In genomic region chr19:5516906-5517505, GRCm38 (mm10) we compare ENCODE assay signal across 14 mouse cellular contexts. TPM values are rescaled to one million over a fixed set of nuclear protein-coding genes. Genes with fewer than 3 reads are reported as not detected.
DNase-seq lines count a peak whose midpoint lies in the region; ATAC-seq and TF ChIP-seq lines count a peak whose summit lies in the region.
"Had no signal": no experiment of that assay in that cellular context is flagged by ENCODE, and none has a peak within 500 bp of the region (broad histone marks: within the 10 kb centered on the region; RNA-seq: fewer than 3 reads in every experiment).

No protein-coding gene starts in this region.

- ATAC-seq in lung, embryonic 14.5 days (ENCODE audit: insufficient read depth): no peak
- ATAC-seq in forebrain, postnatal 0 days: no peak

- DNase-seq in gastrocnemius, adult 2 months: no peak
- DNase-seq in gastrocnemius, postnatal 25 days: no peak
- no peak for DNase-seq in lung, embryonic 14.5 days
- no peak for DNase-seq in lung, adult 2 months
- DNase-seq in R1 (ENCODE audit: low read depth, low spot score): peak; percentile 49
- DNase-seq in telencephalon, adult 2 months (ENCODE audit: low read depth, low spot score): peak; percentile 41
- no peak for DNase-seq in left cerebral cortex, adult 8-10 months (ENCODE audit: low spot score in 2 of 2)
- DNase-seq in forebrain, postnatal 0 days: no peak
- DNase-seq: cerebellum, postnatal 10 days; thymus, adult 18-20 months had no signal

- no peaks in the 10 kb centered on the region for H3K4me1 ChIP-seq in lung, embryonic 14.5 days (ENCODE audit: insufficient read depth)
- peaks cover 5% of the 10 kb centered on the region; the same call in 1 of the 2 replicates for H3K4me1 ChIP-seq in lung, adult 2 months (ENCODE audit: control insufficient read depth, insufficient read depth, low read length)
- H3K4me1 ChIP-seq in forebrain, postnatal 0 days (ENCODE audit: insufficient read depth): no peaks in the 10 kb centered on the region

- H3K27me3 ChIP-seq in lung, embryonic 14.5 days (ENCODE audit: insufficient read depth, low read length): no peaks in the 10 kb centered on the region
- H3K27me3 ChIP-seq in forebrain, postnatal 0 days (ENCODE audit: insufficient read depth, low read length): no peaks in the 10 kb centered on the region
- H3K27me3 ChIP-seq: hindbrain, embryonic 15.5 days; lung, embryonic 15.5 days had no signal

- H3K27ac ChIP-seq in gastrocnemius, adult 2 months: no peak overlapping the region
- H3K27ac ChIP-seq in lung, embryonic 14.5 days (ENCODE audit: low read depth): no peak overlapping the region
- no peak overlapping the region for H3K27ac ChIP-seq in forebrain, postnatal 0 days (ENCODE audit: low read depth, low read length)
- H3K27ac ChIP-seq: hindbrain, embryonic 15.5 days; lung, embryonic 15.5 days had no signal

- intact Hi-C loops in gastrocnemius, adult 2 months (cut with DNase I): no loop called here

- no peaks in the 10 kb centered on the region for H3K36me3 ChIP-seq in lung, embryonic 14.5 days (ENCODE audit: insufficient read depth)
- H3K36me3 ChIP-seq in forebrain, postnatal 0 days (ENCODE audit: insufficient read depth): no peaks in the 10 kb centered on the region
- H3K36me3 ChIP-seq: hindbrain, embryonic 15.5 days; lung, embryonic 15.5 days had no signal

- H3K4me2 ChIP-seq in lung, embryonic 14.5 days: no peak overlapping the region
- no peak overlapping the region for H3K4me2 ChIP-seq in forebrain, postnatal 0 days (ENCODE audit: low read depth)
- H3K4me2 ChIP-seq: hindbrain, embryonic 15.5 days; lung, embryonic 15.5 days had no signal

- WGBS in lung, embryonic 14.5 days: 70% methylated on average over 8 of the region's 8 CpGs
- 72% methylated on average over 8 of the region's 8 CpGs for WGBS in lung, adult 2 months
- 77% methylated on average over 8 of the region's 8 CpGs for WGBS in forebrain, postnatal 0 days

- no peaks in the 10 kb centered on the region for H3K9me3 ChIP-seq in lung, embryonic 14.5 days (ENCODE audit: low read depth, low read length)
- no peaks in the 10 kb centered on the region for H3K9me3 ChIP-seq in forebrain, postnatal 0 days (ENCODE audit: low read length)
- H3K9me3 ChIP-seq: hindbrain, embryonic 15.5 days; lung, embryonic 15.5 days had no signal

- H3K4me3 ChIP-seq in gastrocnemius, adult 2 months: no peak overlapping the region
- H3K4me3 ChIP-seq in lung, embryonic 14.5 days (ENCODE audit: low read depth, low read length): no peak overlapping the region
- no peak overlapping the region for H3K4me3 ChIP-seq in lung, adult 2 months (replicated peaks; ENCODE audit: extremely low read depth, low read depth, low read length)
- no peak overlapping the region for H3K4me3 ChIP-seq in forebrain, postnatal 0 days (ENCODE audit: low read depth, low read length)
- H3K4me3 ChIP-seq: hindbrain, embryonic 15.5 days; lung, embryonic 15.5 days had no signal

- TF ChIP-seq POLR2A in lung, adult 2 months (IDR thresholded peaks at IDR 0.05; ENCODE audit: borderline replicate concordance, extremely low read depth, low read depth, low read length): no peak

- peak; percentile 7; the same call in 1 of the 2 replicates for TF ChIP-seq CTCF in gastrocnemius, adult 2 months (IDR thresholded peaks at IDR 0.05)
- TF ChIP-seq CTCF in lung, embryonic 14.5 days (IDR thresholded peaks at IDR 0.05; ENCODE audit: low read depth): 0 out of 2 replicates have a peak, but pooled peaks have one; percentile 3
- TF ChIP-seq CTCF in lung, adult 2 months (IDR thresholded peaks at IDR 0.05; ENCODE audit: insufficient read depth, low read length): no peak
- TF ChIP-seq CTCF in forebrain, postnatal 0 days (IDR thresholded peaks at IDR 0.05; ENCODE audit: low read depth): no peak

- no peak overlapping the region for H3K9ac ChIP-seq in lung, embryonic 14.5 days
- H3K9ac ChIP-seq in forebrain, postnatal 0 days: no peak overlapping the region
- H3K9ac ChIP-seq: hindbrain, embryonic 15.5 days; lung, embryonic 15.5 days had no signal

RNA-seq across cellular contexts. Expression of gene Snx32, which starts 6.7 kb away (rescaled TPM):
- total RNA-seq in gastrocnemius, adult 2 months (2021): 1 to 10 TPM; 5.8 to 8.0 TPM
- 1 to 10 TPM; 6.9 to 7.5 TPM for total RNA-seq in gastrocnemius, postnatal 25 days (2021)
- 6.0 and 6.7 TPM in 2 replicates for polyA plus RNA-seq in lung, embryonic 14.5 days (2014; fragmentation: Nextera tagmentation; extraction: Ambion mirVana)
- 8.8 and 15.6 TPM in 2 replicates for polyA plus RNA-seq in lung, adult 2 months (2012; rRNA removed)
- total RNA-seq in left cerebral cortex, adult 8-10 months (2022): 10 to 100 TPM; 82.4 to 93.9 (median 89.3) TPM
- 77.7 and 85.6 TPM in 2 replicates for total RNA-seq in forebrain, postnatal 0 days (2014; rRNA removed)
- 64.1 and 68.1 TPM in 2 replicates for polyA plus RNA-seq in forebrain, postnatal 0 days (2015; fragmentation: Nextera tagmentation; extraction: Ambion mirVana)

RNA-seq across cellular contexts. Expression of gene 1700020D05Rik, which starts 13.4 kb away (rescaled TPM):
- 1 to 10 TPM in 1 of 2 experiments, under 1 TPM in 1; 0.92 to 1.6 TPM for total RNA-seq in gastrocnemius, adult 2 months (2021)
- total RNA-seq in gastrocnemius, postnatal 25 days (2021): under 1 TPM; 0.64 to 0.88 TPM
- polyA plus RNA-seq in lung, embryonic 14.5 days (2014; fragmentation: Nextera tagmentation; extraction: Ambion mirVana): 0.18 TPM in 1 of 2 replicates, not detected in the other
- 1.1 and 1.2 TPM in 2 replicates for polyA plus RNA-seq in lung, adult 2 months (2012; rRNA removed)
- total RNA-seq in left cerebral cortex, adult 8-10 months (2022): 1 to 10 TPM; 6.6 to 8.6 (median 7.1) TPM
- 5.0 and 5.2 TPM in 2 replicates for total RNA-seq in forebrain, postnatal 0 days (2014; rRNA removed)
- polyA plus RNA-seq in forebrain, postnatal 0 days (2015; fragmentation: Nextera tagmentation; extraction: Ambion mirVana): not detected in 2 replicates
- polyA plus RNA-seq: embryonic facial prominence, embryonic 11.5 days; heart, embryonic 16.5 days had no signal

RNA-seq across cellular contexts. Expression of gene Cfl1, which starts 26.8 kb away (rescaled TPM):
- total RNA-seq in gastrocnemius, adult 2 months (2021): 10 to 100 TPM; 52.8 to 72.0 TPM
- total RNA-seq in gastrocnemius, postnatal 25 days (2021): 100 to 1,000 TPM in 1 of 2 experiments, 10 to 100 TPM in 1; 83.6 to 106 TPM
- polyA plus RNA-seq in lung, embryonic 14.5 days (2014; fragmentation: Nextera tagmentation; extraction: Ambion mirVana): 3,236 and 3,318 TPM in 2 replicates
- 439 and 568 TPM in 2 replicates for polyA plus RNA-seq in lung, adult 2 months (2012; rRNA removed)
- 1,000 to 10,000 TPM; 1,338 to 1,440 (median 1,412) TPM for total RNA-seq in left cerebral cortex, adult 8-10 months (2022)
- 1,402 and 1,611 TPM in 2 replicates for total RNA-seq in forebrain, postnatal 0 days (2014; rRNA removed)
- polyA plus RNA-seq in forebrain, postnatal 0 days (2015; fragmentation: Nextera tagmentation; extraction: Ambion mirVana): 4,218 and 4,770 TPM in 2 replicates

RNA-seq across cellular contexts. Expression of gene Mus81, which starts 28.8 kb away (rescaled TPM):
- 10 to 100 TPM; 20.1 to 23.3 TPM for total RNA-seq in gastrocnemius, adult 2 months (2021)
- 10 to 100 TPM; 20.3 to 21.6 TPM for total RNA-seq in gastrocnemius, postnatal 25 days (2021)
- 39.8 and 42.6 TPM in 2 replicates for polyA plus RNA-seq in lung, embryonic 14.5 days (2014; fragmentation: Nextera tagmentation; extraction: Ambion mirVana)
- 50.3 and 53.0 TPM in 2 replicates for polyA plus RNA-seq in lung, adult 2 months (2012; rRNA removed)
- total RNA-seq in left cerebral cortex, adult 8-10 months (2022): 10 to 100 TPM; 29.7 to 36.3 (median 35.4) TPM
- 51.5 and 54.8 TPM in 2 replicates for total RNA-seq in forebrain, postnatal 0 days (2014; rRNA removed)
- polyA plus RNA-seq in forebrain, postnatal 0 days (2015; fragmentation: Nextera tagmentation; extraction: Ambion mirVana): 29.4 and 32.6 TPM in 2 replicates

RNA-seq across cellular contexts. Expression of gene Efemp2, which starts 43.3 kb away (rescaled TPM):
- 1 to 10 TPM; 3.4 to 6.6 TPM for total RNA-seq in gastrocnemius, adult 2 months (2021)
- total RNA-seq in gastrocnemius, postnatal 25 days (2021): 10 to 100 TPM in 1 of 2 experiments, 1 to 10 TPM in 1; 7.8 to 12.2 TPM
- polyA plus RNA-seq in lung, embryonic 14.5 days (2014; fragmentation: Nextera tagmentation; extraction: Ambion mirVana): 178 and 192 TPM in 2 replicates
- 96.9 and 103 TPM in 2 replicates for polyA plus RNA-seq in lung, adult 2 months (2012; rRNA removed)
- total RNA-seq in left cerebral cortex, adult 8-10 months (2022): 10 to 100 TPM; 16.0 to 21.9 (median 18.7) TPM
- total RNA-seq in forebrain, postnatal 0 days (2014; rRNA removed): 25.9 and 26.4 TPM in 2 replicates
- 27.2 and 35.0 TPM in 2 replicates for polyA plus RNA-seq in forebrain, postnatal 0 days (2015; fragmentation: Nextera tagmentation; extraction: Ambion mirVana)

Comparison
In these comparisons a context has a peak if more than half of its experiments do, and no peak if none do; other contexts are left out.
1. CTCF ChIP-seq: peak in gastrocnemius, adult 2 months (single experiment) and lung, embryonic 14.5 days (single experiment); none in lung, adult 2 months (single experiment) and forebrain, postnatal 0 days (single experiment).
2. DNase-seq: peak in R1 (single experiment) and telencephalon, adult 2 months (single experiment); none in gastrocnemius, adult 2 months (single experiment), gastrocnemius, postnatal 25 days (single experiment), lung, embryonic 14.5 days (single experiment), lung, adult 2 months (single experiment), left cerebral cortex, adult 8-10 months (0 of 2) and forebrain, postnatal 0 days (single experiment).
3. RNA of gene Cfl1, which starts 26.8 kb away (total RNA-seq): 1,338 to 1,440 TPM in left cerebral cortex, adult 8-10 months and 1,402 to 1,611 TPM in forebrain, postnatal 0 days; 83.6 to 106 TPM in gastrocnemius, postnatal 25 days and 52.8 to 72.0 TPM in gastrocnemius, adult 2 months; every median in the first group is over 10 times any median in the second.